Mouse (Mus musculus) right cerebral cortex, adult 2 months (tissue): Measurements from ENCODE around the gene Abca4.

Source experiments
- DNase-seq, 2 experiments: peaks; one replicate each; pipeline ENCODE4 v3.0.0; 2021 to 2022; ENCODE audit warnings: low spot score in 2 of 2

Gene Abca4

DNA sequence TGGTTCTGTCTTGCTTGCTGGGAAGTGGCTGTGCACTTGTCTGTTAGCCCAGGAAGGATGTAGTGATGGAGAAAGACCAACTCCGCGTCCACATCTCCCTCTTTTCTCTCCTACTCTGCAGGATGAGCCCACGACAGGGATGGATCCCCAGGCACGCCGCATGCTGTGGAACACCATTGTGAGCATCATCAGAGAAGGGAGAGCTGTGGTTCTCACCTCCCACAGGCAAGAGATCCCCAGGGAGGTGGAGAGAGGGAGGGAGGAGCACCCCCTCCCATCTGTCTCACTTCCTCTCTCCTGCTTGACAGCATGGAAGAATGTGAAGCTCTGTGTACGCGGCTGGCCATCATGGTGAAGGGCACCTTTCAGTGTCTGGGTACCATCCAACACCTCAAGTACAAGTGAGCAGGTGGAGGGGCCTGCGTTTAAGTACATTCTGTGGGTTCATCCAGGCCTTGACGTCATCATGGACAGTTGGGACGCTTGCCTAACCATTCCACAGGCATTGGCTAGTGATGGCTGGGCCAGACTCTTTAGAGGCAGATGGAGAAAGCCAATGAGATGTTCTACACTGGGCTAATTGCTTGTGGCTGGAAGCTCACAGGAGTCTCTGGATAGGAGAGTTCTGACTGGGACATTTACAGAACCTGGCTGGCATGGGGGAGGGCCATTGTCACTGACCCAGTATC lies 126.5 kb downstream of the Abca4 start:
- DNase-seq, result peak; percentile 69 to 72

DNA sequence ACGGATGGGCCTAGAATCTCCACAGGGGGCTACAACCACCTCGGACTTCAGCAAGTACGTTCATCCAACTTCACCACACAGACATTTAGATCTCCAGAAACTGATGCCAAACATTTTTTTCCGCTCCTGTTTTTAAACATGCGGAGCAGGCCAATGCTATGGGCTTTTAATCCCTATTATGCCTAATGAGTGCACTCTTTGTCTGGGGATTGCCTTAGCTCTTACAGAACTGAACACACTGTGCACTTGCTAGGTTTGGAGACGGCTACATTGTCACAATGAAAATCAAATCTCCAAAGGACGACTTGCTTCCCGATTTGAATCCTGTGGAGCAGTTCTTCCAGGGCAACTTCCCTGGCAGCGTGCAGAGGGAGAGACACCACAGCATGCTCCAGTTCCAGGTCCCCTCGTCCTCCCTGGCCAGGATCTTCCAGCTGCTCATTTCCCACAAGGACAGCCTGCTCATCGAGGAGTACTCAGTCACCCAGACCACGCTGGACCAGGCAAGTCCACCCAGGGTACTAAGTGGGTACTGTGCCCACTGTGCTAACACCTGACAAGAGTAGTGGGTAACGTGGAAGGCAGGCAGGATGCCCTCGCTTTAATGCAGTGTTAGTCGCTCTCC lies 129.4 kb downstream of the Abca4 start:
- DNase-seq, result no peak

DNA sequence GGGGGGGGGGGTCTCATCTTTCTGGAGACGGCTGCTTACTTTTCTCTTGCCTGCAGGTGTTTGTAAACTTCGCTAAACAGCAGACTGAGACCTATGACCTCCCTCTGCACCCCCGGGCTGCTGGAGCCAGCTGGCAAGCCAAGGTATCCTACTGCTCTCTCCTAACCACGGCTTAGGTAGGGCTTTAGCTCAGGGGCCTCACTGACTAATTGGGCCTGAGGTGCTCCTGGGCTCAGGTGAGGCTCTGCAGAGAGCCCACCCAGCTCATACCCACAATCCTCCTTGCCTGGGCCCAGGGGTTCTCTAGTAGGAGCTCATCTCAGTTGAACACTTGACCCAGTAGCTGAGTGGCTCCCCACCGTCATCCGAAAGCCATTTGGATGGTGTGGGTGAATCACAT lies 131.8 kb downstream of the Abca4 start:
- DNase-seq, result no peak

- DNase-seq, result no peak
Measured at GRCm38 (mm10) chr3:122176706-122177390, 132.6 kb downstream of the Abca4 start.

GRCm38 (mm10) chr3:122184109-122184508 lies 139.9 kb downstream of the Abca4 start:
- DNase-seq, result no peak

- DNase-seq, result no peak
Measured at GRCm38 (mm10) chr3:122186975-122187374, 142.7 kb downstream of the Abca4 start.

DNA sequence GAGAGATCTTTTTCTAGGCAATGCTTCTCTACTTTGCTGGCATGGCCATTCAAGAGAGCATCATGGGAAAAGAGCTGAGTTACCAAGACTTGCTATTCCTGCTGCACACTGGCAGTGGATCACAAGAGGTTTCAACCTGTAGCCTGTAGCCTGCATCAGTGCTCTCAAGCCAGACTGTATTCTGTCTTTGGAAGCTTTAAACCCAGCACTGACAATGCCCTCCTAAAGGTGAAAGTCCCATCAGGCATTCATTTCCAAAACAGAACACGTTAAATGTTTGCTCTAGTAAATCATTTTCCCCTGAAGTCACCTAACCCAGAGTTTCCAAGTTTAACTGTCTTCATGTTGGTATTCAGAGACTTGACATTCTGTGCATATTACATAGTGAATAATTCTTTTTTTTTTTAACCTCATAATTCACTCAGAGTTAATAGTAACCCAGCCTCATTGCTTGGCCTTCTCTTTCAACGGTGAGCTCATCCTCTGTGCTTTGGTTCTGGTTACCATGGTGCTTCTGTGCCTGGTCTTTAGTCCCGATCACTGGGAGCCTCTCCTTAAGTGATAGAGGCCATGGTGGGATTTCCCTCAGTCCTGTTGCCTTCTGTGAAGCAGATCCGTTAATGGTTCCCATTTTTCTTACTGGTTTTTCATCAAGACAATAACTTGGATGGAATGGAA lies 152.5 kb downstream of the Abca4 start:
- no peak for DNase-seq

GRCm38 (mm10) chr3:122198532-122198931 lies 154.3 kb downstream of the Abca4 start:
- DNase-seq, result no peak

- DNase-seq, result peak in 1 of 2 experiments; percentile 2
Measured at GRCm38 (mm10) chr3:122198966-122199381, 154.7 kb downstream of the Abca4 start.

- no peak for DNase-seq
Measured at GRCm38 (mm10) chr3:122199600-122199999, 155.4 kb downstream of the Abca4 start.

- DNase-seq, result no peak
Measured at GRCm38 (mm10) chr3:122200017-122200416, 155.8 kb downstream of the Abca4 start.

DNA sequence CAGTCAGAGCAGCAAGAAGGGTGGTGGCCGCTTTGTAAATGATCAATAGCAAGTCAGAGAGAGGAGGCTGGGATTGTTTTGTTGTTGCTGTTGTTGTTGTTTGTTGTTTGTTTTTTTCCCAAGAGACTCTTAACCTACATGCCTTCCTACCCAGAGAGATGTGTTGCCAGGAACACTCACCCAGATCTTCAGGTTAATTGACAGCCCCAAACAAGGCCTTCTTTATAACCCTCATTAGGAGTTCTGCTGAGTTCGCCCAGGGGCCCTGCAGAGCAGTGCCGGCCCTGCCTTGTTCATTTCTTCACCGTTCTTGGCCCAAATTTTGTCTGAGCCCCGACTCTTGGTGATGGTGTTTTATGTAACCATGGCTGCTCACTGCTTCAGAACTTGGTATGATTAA lies 156.2 kb downstream of the Abca4 start:
- DNase-seq, result peak in 1 of 2 experiments; percentile 2

GRCm38 (mm10) chr3:122202307-122202732 lies 158.1 kb downstream of the Abca4 start:
- no peak for DNase-seq

DNA sequence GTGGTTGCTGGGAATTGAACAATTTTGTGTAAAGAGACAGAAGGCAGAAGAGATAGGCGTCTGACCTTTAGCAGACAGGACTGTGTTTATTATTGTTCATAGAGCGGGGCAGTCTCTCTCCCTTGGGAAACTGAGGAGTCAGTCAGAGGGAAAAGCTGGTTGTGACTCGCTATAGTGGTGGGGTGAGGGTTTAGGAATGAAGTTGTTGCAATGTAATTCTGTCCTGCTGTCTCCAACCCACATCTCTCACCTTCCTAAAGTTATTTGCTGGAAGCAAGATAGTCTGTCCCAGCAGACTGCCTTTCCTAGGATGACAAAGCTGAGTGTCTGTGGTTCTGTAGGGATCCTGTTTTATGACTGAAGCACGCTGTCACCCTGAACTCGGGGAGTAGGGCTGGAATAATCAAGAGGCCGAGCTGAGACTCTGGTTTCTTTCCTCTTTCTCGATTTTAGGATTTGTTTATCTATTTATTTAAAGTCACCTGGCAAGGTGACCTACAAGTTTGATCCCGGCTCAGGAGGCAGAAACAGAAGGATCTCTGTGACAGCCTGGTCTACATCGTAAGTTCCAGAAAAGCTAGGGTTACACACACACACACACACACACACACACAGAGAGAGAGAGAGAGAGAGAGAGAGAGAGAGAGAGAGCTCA lies 159.6 kb downstream of the Abca4 start:
- DNase-seq, result no peak

DNA sequence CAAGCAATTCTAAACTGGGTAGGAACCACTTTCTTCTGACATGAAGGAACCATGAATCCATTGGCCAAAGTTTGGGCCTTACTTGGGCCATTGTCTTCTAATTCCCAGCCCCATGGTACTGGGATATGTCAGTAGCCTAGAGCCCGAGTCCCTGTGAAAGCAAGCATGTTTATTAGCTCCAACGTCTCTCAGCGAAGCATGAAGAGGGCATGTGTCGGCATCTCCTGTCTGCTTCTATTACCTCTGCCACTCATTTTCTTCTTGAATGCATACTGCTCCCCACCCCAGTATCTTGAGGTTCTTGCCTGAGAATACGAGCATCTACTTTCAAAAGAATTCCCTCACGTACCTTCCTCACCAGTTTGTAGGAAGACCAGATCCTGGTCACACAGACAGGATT lies 161.5 kb downstream of the Abca4 start:
- no peak for DNase-seq

GRCm38 (mm10) chr3:122206279-122207070 lies 162.2 kb downstream of the Abca4 start:
- DNase-seq, result no peak

DNA sequence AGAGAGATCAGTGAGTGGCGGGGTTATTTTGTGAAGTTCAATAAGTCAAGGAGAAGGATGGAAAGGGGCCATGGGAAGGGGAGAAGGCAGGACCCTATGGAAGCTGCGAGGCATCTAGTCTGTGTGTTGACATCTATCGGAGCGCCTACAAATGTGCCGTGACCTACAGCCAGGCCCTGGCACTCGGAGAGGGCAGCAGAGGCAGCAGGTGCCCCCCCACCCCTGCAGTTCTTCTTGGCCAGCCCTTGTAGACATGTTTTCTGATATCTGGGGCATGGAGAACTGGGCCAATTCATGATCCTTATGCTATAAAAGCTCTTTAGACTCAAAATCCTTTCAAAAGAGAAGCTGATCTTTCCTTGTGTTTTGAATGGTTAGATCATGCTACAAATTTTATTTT lies 163.5 kb downstream of the Abca4 start:
- DNase-seq, result no peak

GRCm38 (mm10) chr3:122208296-122209225 lies 164.3 kb downstream of the Abca4 start:
- DNase-seq, result no peak

- DNase-seq, result no peak
Measured at GRCm38 (mm10) chr3:122209511-122209910, 165.3 kb downstream of the Abca4 start.

DNA sequence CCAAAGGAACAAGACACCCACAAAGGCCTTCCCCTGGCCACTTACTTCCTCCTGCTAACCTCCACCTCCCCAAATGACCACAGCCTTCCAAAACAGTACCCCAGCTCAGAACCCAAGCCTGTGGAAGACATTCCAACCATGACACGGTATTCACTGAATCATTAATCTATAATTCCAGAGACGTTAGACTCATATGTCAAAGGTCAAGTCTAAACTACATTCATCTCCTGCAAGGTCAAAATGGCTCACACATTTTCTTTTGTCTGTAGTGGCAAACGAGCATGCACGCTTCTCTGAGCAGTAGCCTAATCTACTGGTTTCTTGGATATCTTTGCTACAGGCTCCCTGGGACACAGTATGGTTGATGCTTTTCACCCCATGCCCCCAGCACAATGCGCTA lies 166.2 kb downstream of the Abca4 start:
- no peak for DNase-seq
